In the genomic region with DNA sequence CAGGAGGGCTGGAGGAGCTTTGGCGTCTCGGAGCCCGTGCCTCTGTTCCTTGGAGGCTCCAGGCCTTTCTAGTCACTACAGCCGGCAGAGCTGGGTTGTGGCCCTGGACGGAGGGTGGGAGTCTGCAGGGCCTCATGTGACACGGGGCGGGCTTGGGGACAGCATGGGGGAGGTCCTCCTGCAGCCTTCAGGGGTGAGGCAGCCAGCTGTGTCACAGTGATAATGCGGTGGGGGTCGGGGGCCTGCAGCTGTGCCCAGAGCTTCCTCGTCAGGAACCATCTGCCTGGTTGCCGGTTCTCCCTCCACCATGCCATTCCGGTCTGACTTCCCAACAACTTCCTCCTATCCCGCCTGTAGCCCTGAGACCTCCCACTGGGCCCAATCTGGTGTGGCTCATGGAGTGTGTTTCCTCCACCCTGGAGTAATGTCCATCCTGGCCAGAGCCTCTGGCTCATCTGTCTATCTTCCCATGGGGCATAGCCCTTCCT, we compare ENCODE assay signal across 8 mouse cellular contexts. TPM values are rescaled to one million over a fixed set of nuclear protein-coding genes. Genes with fewer than 3 reads are reported as not detected.
DNase-seq lines count a peak whose midpoint lies in the region; ATAC-seq lines count a peak whose summit lies in the region.

A gene (minus strand): TSS at position 105 of the 488 bp plus-strand sequence.

- ATAC-seq in embryonic facial prominence, embryonic 15.5 days (ENCODE audit: insufficient number of reproducible peaks, low FRiP score, low TSS enrichment, low read depth) = peak; percentile 67
- peak; percentile 45 for ATAC-seq in heart, embryonic 16.5 days (replicated peaks; ENCODE audit: extremely low read depth, insufficient read depth, low FRiP score)

- no peak for DNase-seq in layer of hippocampus, adult 18-20 months (ENCODE audit: low spot score in 2 of 2)
- no peak for DNase-seq in layer of hippocampus, adult 9-10 months (ENCODE audit: low spot score)
- no peak for DNase-seq in layer of hippocampus, postnatal 14 days (ENCODE audit: low spot score in 2 of 2)
- no peak for DNase-seq in midbrain, embryonic 10.5 days (ENCODE audit: low spot score)
- peak; percentile 79 for DNase-seq in thymus, postnatal 25 days
- no peak for DNase-seq in Muller cell, postnatal 12 days (ENCODE audit: inconsistent ontology term)

- WGBS in embryonic facial prominence, embryonic 15.5 days = 47% methylated on average over 13 of the region's 13 CpGs
- WGBS in heart, embryonic 16.5 days = 35% methylated on average over 13 of the region's 13 CpGs
- 54% methylated on average over 13 of the region's 13 CpGs for WGBS in midbrain, embryonic 10.5 days

- H3K36me3 ChIP-seq in embryonic facial prominence, embryonic 15.5 days = no peaks in the 10 kb centered on the region
- no peaks in the 10 kb centered on the region for H3K36me3 ChIP-seq in heart, embryonic 16.5 days (ENCODE audit: control insufficient read depth, insufficient read depth)
- no peaks in the 10 kb centered on the region for H3K36me3 ChIP-seq in midbrain, embryonic 10.5 days

- H3K27ac ChIP-seq in embryonic facial prominence, embryonic 15.5 days (replicated peaks) = no peak within 1 kb of the TSS
- H3K27ac ChIP-seq in heart, embryonic 16.5 days (ENCODE audit: low read length) = peak within 1 kb of the TSS; percentile 68
- peak within 1 kb of the TSS; percentile 53 for H3K27ac ChIP-seq in midbrain, embryonic 10.5 days (replicated peaks)

- no peaks in the 10 kb centered on the region for H3K9me3 ChIP-seq in embryonic facial prominence, embryonic 15.5 days (replicated peaks)
- no peaks in the 10 kb centered on the region for H3K9me3 ChIP-seq in heart, embryonic 16.5 days (replicated peaks; ENCODE audit: control insufficient read depth, low read length)
- H3K9me3 ChIP-seq in midbrain, embryonic 10.5 days (replicated peaks) = no peaks in the 10 kb centered on the region

- H3K4me1 ChIP-seq in embryonic facial prominence, embryonic 15.5 days = 0 out of 2 replicates have a peak, but pooled peaks cover 7% of the 10 kb centered on the region
- no peaks in the 10 kb centered on the region; the same call in 1 of the 2 replicates for H3K4me1 ChIP-seq in heart, embryonic 16.5 days (ENCODE audit: control insufficient read depth, insufficient read depth, low read length)
- peaks cover 30% of the 10 kb centered on the region for H3K4me1 ChIP-seq in midbrain, embryonic 10.5 days

- H3K4me2 ChIP-seq in embryonic facial prominence, embryonic 15.5 days (replicated peaks) = no peak within 1 kb of the TSS
- peak within 1 kb of the TSS; percentile 58 for H3K4me2 ChIP-seq in heart, embryonic 16.5 days (ENCODE audit: low read depth, low read length)

- no peak within 1 kb of the TSS for H3K9ac ChIP-seq in embryonic facial prominence, embryonic 15.5 days
- peak within 1 kb of the TSS; percentile 33 for H3K9ac ChIP-seq in heart, embryonic 16.5 days (ENCODE audit: low read length)

- 0 out of 2 replicates have a peak within 1 kb of the TSS, but pooled peaks have one; percentile 3 for H3K4me3 ChIP-seq in embryonic facial prominence, embryonic 15.5 days (replicated peaks)
- H3K4me3 ChIP-seq in heart, embryonic 16.5 days (ENCODE audit: low read length) = peak within 1 kb of the TSS; percentile 47
- peak within 1 kb of the TSS; percentile 29 for H3K4me3 ChIP-seq in midbrain, embryonic 10.5 days

- no peaks in the 10 kb centered on the region for H3K27me3 ChIP-seq in embryonic facial prominence, embryonic 15.5 days
- no peaks in the 10 kb centered on the region; the same call in 1 of the 2 replicates for H3K27me3 ChIP-seq in heart, embryonic 16.5 days (ENCODE audit: control insufficient read depth, insufficient read depth, low read length)
- H3K27me3 ChIP-seq in midbrain, embryonic 10.5 days (ENCODE audit: low read depth, poor library complexity, severe bottlenecking) = peaks cover 4% of the 10 kb centered on the region; the same call in 1 of the 2 replicates

RNA-seq across cellular contexts. Expression of the gene that starts here (rescaled TPM):
- total RNA-seq in layer of hippocampus, adult 18-20 months (2021) = 10 to 100 TPM; 46.3 to 52.5 TPM
- polyA plus RNA-seq in embryonic facial prominence, embryonic 15.5 days (2015; fragmentation: Nextera tagmentation; extraction: Ambion mirVana) = 6.2 and 6.4 TPM in 2 replicates
- 4.6 and 4.8 TPM in 2 replicates for polyA plus RNA-seq in heart, embryonic 16.5 days (2015; fragmentation: Nextera tagmentation; extraction: Ambion mirVana)
- total RNA-seq in layer of hippocampus, postnatal 14 days (2021) = 10 to 100 TPM; 25.1 to 28.7 TPM
- 1.9 and 3.4 TPM in 2 replicates for polyA plus RNA-seq in midbrain, embryonic 10.5 days (2016; fragmentation: Nextera tagmentation; extraction: Ambion mirVana)
